Mouse (Mus musculus) liver, adult 2 months (tissue): ENCODE measurements around the gene Bcl2a1d. TPM values are rescaled to one million over a fixed set of nuclear protein-coding genes. Genes with fewer than 3 reads are reported as not detected.
"Not testable (repeated sequence)": the region's sequence is repeated elsewhere in the genome, so short reads cannot be mapped to it uniquely, and the experiment has no call there.

Source experiments
- DNase-seq: peaks from one replicate; pipeline ENCODE4 v3.0.0-alpha.2; 2011; ENCODE audit warnings: low read depth, low spot score; ENCODE audit errors: extremely low read depth
- H3K27ac ChIP-seq: fragments of 200-500 bp; replicated peaks from 2 replicates; pipeline ENCODE4 v1.5.1; 2012; ENCODE audit warnings: low read depth, mild to moderate bottlenecking, control low read depth, inconsistent platforms, low read length; ENCODE audit not compliant: insufficient read depth
- H3K27me3 ChIP-seq: fragments of 200-500 bp; 2 replicates; pipeline ENCODE4 v1.6.1; 2012; ENCODE audit warnings: mild to moderate bottlenecking, moderate library complexity, low read length, inconsistent platforms; ENCODE audit not compliant: control insufficient read depth, insufficient read depth
- H3K36me3 ChIP-seq: fragments of 200-500 bp; 2 replicates; pipeline ENCODE4 v1.6.1; 2012; ENCODE audit warnings: low read length, inconsistent platforms; ENCODE audit not compliant: control insufficient read depth, insufficient read depth
- H3K4me1 ChIP-seq: fragments of 200-500 bp; 2 replicates; pipeline ENCODE4 v1.6.1; 2011; ENCODE audit warnings: low read length; ENCODE audit not compliant: control insufficient read depth, insufficient read depth
- H3K4me3 ChIP-seq: fragments of 200-500 bp; 2 replicates; pipeline ENCODE4 v1.5.1; 2011; ENCODE audit warnings: low read depth, mild to moderate bottlenecking, control low read depth, low read length, moderate library complexity; ENCODE audit not compliant: insufficient read depth
- H3K79me2 ChIP-seq: fragments of 200-500 bp; 2 replicates; pipeline ENCODE4 v1.6.1; 2012; ENCODE audit warnings: inconsistent platforms, mild to moderate bottlenecking, low read length, moderate library complexity; ENCODE audit not compliant: control insufficient read depth, insufficient read depth
- H3K9ac ChIP-seq: fragments of 200-500 bp; 2 replicates; pipeline ENCODE4 v1.6.1; 2012; ENCODE audit warnings: low read depth, mild to moderate bottlenecking, control low read depth, inconsistent platforms, low read length
- CTCF ChIP-seq: fragments of 200-500 bp; IDR thresholded peaks from 2 replicates; pipeline ENCODE4 v1.5.1; 2011; ENCODE audit warnings: low read depth, low read length, control low read depth
- WGBS: fragments of 180-500 bp; shearing (Covaris S2); methylation state at CpG from one replicate; pipeline ENCODE4 v1.1.7; 2018; 5-methylcytosine and 5-hydroxymethylcytosine counted together
- polyA plus RNA-seq: library from polyadenylated mRNA; depleted of rRNA; stranded (reverse); fragments of >200 nt; gene quantifications from 2 replicates; pipeline ENCODE4 v1.2.3, GENCODE M21; 2012
- total RNA-seq: library from RNA; depleted of rRNA; stranded (reverse); fragments of >200 nt; gene quantifications from 2 replicates; pipeline ENCODE4 v1.2.3, GENCODE M21; 2014

Bcl2a1d gene
- total and polyA plus RNA-seq, 2 experiments: 0.74 to 0.92 TPM

DNA sequence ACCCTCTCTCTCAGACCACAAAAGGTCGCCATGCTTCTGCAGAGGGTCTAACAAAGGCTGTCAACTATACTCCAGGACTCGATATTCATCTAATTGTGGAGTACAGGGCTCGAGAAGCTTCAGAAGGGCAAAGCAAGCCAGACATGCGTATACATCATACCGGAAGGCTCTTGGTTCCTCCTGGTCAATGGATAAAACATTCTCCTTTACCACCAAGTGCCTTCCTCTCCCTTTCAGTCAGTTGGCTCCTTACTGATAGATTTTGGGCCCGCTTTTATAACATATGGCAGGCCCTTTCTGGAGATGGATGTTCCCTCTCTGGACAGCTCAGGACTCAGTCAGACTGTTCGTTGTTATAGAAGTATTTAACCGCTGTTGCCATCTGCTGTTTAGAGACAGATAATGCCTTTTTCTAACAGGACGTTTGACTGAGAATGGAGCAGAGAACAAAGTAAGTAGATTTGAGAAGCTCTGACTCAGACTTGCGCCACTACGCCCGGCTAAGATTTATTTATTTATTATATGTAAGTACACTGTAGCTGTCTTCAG lies 11.7 kb downstream of the Bcl2a1d start, which contains the start of gene Mthfsl:
TSS of gene Mthfsl (minus strand) at position 308 of the 549 bp plus-strand sequence.
- H3K27me3 ChIP-seq, H3K36me3 ChIP-seq, H3K4me1 ChIP-seq, H3K79me2 ChIP-seq: not testable (repeated sequence)
- Histone ChIP-seq H3K27ac (peak within 1 kb of the TSS; percentile 72), H3K9ac (peak within 1 kb of the TSS; percentile 69), H3K4me3 (peak within 1 kb of the TSS; percentile 54)
- peak; percentile 42 for DNase-seq
- 9% methylated on average over 11 of the region's 12 CpGs for WGBS
- TF ChIP-seq CTCF: 0 out of 2 replicates have a peak, but pooled peaks have one; percentile 4

DNA sequence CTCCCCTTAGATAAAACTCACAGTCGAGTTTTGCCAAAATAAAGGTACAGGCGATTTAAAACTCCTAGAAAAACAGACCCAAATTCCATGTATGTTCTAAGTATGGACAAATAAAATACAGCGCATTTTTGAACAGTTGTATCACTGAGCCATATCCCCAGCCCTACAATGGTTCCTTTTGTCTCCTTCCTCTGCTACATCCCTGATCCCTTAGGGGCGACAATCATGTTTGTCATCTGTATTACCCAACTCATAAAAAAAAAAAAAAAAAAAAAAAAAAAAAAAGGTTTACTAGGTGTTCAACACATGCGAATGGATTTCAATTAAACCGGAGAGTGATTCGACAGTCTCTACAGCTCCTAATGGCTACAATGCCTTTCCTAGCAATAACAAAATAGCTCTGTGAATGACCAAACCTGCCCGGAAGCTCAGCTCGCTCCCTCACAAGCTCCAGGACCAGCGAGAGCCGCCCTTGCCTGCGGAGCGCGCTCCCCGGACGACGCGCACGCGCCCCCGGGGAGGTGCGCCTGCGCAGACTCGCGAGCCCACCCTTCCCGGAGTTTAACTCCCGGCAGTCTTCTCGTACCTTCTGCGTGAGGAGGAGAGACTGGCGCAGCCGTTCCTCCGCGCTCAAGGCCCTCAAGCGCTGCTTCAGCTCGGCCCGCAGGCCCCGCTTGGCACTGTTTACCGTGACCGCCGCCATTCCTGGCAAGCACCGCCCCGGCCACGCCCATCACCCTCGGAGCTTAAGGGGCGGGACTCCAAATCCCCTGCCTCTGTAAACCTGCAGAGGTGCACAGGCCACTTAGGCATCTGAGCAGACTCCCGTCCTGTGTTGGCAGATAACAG lies 12.4 kb downstream of the Bcl2a1d start:
- 5% methylated on average over 8 of the region's 46 CpGs for WGBS
- H3K4me3 ChIP-seq: peak overlapping the region; percentile 54
- peak overlapping the region; percentile 72 for H3K27ac ChIP-seq
- not testable (repeated sequence) for H3K27me3 ChIP-seq, H3K4me1 ChIP-seq, H3K36me3 ChIP-seq, H3K79me2 ChIP-seq
- DNase-seq: peak; percentile 35
- peak overlapping the region; percentile 69 for H3K9ac ChIP-seq

DNA sequence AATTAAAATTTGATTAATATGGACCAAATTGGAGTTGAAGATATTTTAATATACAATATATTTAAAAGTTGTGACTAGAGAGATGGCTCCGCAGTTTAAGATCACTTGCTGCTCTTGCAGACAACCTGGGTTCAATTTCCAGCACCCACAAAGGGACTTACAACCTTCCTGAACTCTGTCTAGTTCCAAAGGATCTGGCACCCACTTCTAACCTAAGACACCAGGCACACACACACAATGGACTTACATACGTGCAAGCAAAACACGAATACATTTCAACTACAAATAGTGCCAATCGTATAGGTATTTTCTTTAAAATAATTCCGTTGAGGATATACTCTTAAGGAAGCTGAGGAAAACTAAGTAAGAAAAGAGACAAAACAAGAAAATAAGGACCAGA lies 13.1 kb downstream of the Bcl2a1d start:
- H3K27ac ChIP-seq, H3K9ac ChIP-seq, H3K79me2 ChIP-seq, H3K4me1 ChIP-seq, H3K27me3 ChIP-seq, H3K36me3 ChIP-seq, H3K4me3 ChIP-seq: not testable (repeated sequence)
- DNase-seq: peak; percentile 23
- WGBS: 51% methylated on average over 5 of the region's 5 CpGs

DNA sequence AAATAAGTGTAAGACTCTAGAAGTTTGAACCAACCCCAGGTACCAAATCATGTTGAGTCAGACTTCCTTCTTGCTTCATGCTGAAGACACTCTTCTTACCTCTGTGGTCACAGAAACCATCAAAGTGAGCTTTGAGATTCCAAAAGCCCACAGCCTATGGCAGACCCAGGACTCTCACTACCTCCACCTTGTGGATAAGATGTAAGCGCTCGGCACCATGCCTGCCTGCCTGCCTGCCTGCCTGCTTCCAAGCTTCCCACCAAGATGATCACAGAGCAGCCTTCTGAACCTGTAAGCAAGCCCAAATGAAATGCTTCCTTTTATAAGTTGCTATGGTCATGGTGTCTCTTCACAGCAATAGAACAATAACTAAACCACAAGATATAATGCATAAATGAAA lies 13.6 kb downstream of the Bcl2a1d start:
- WGBS: 30% methylated on average over 2 of the region's 2 CpGs
- DNase-seq, H3K36me3 ChIP-seq, H3K4me3 ChIP-seq, H3K4me1 ChIP-seq, H3K27ac ChIP-seq, H3K27me3 ChIP-seq, H3K9ac ChIP-seq, H3K79me2 ChIP-seq: not testable (repeated sequence)
- 0 out of 2 replicates have a peak, but pooled peaks have one; percentile 4 for TF ChIP-seq CTCF

DNA sequence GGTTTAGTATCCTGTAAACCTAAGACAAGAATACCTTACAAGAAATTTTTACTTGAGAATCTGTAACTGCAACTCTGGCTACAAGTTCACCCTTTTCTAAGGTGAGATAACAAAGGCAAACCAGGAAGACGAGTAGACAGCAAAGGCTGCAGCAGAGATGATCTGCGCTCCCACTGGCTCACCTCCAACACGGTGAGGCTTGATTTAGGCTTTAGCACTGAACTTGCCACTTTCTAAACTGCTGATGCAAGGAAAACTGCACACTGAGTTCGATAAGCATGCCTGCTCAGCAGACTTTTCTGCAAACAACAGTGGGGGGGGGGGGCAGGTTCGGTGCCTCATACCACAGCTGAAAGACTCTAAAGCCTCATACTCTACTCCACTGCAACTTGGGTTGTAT lies 17.2 kb downstream of the Bcl2a1d start:
- 5% methylated on average over 5 of the region's 5 CpGs for WGBS

DNA sequence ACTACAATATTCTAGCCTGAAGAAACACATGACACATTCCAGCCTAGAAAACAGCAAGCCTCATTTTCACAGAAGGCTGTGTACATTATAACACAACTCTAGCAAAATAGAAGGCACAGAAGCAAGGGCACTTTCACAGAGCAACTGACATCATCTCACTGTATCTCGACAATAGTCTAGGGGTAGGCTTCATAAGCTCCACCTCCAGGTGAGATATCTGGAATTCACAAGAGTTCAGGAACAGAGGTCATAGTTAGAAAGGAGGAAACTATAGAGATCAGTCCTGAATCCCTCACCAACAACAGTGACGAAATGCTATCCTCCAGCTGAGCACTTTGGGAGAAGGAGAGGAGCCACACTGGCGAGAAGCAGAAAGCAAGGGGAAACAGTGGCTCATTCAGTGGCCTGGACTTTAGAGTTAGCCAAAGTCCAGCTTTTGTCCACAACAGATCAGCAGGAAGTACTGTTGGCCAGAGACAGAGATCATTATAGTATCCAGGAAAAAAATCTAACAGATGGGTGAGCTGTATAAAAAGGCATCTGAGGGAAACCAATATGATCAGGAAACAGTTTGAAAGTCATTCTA lies 19.5 kb downstream of the Bcl2a1d start:
- not testable (repeated sequence) for H3K36me3 ChIP-seq, H3K79me2 ChIP-seq, H3K4me3 ChIP-seq, H3K27me3 ChIP-seq
- WGBS: 15% methylated on average over 3 of the region's 3 CpGs
- H3K27ac ChIP-seq: peak overlapping the region; percentile 92
- peak; percentile 94 for DNase-seq
- 0 out of 2 replicates have a peak overlapping the region, but pooled peaks have one; percentile 2 for H3K9ac ChIP-seq
- H3K4me1 ChIP-seq: peaks cover 14% of the 10 kb centered on the region; the same call in 1 of the 2 replicates

More for the DNA sequence above, 17.2 kb downstream of the Bcl2a1d start:
- not testable (repeated sequence) for H3K36me3 ChIP-seq, H3K4me3 ChIP-seq, H3K79me2 ChIP-seq, H3K27ac ChIP-seq, H3K27me3 ChIP-seq, H3K9ac ChIP-seq
- peak; percentile 77 for DNase-seq
- peaks cover 10% of the 10 kb centered on the region; the same call in 1 of the 2 replicates for H3K4me1 ChIP-seq

DNA sequence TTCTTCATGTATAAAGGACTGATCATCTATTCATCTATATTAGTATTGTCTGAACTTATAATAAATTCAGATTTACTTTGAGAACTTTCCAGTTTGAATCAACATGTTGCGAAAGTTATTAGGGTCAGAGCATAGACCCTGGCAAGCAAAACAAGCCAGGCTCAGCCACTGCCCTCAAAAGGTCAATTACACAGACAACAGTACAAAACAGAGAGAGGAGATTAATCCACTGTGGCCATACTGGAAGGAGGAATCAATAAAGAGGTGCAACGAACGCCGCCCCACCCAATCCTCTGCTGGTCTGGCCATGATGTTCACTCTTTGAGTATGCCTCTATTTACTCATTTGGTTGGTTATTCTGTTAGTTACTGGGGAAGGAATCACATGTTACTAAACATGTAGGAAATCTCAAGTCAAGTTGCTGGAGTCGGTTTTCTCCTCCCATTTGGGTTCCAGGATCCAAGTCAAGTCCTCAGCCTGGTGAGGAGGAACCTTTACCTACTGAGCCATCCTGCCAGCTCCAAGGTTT lies 20.7 kb downstream of the Bcl2a1d start:
- peak overlapping the region; percentile 84 for H3K27ac ChIP-seq
- DNase-seq: peak; percentile 83
- peaks cover 14% of the 10 kb centered on the region; the same call in 1 of the 2 replicates for H3K4me1 ChIP-seq
- H3K4me3 ChIP-seq, H3K79me2 ChIP-seq, H3K36me3 ChIP-seq, H3K9ac ChIP-seq, H3K27me3 ChIP-seq: not testable (repeated sequence)
- 25% methylated on average over 4 of the region's 5 CpGs for WGBS

DNA sequence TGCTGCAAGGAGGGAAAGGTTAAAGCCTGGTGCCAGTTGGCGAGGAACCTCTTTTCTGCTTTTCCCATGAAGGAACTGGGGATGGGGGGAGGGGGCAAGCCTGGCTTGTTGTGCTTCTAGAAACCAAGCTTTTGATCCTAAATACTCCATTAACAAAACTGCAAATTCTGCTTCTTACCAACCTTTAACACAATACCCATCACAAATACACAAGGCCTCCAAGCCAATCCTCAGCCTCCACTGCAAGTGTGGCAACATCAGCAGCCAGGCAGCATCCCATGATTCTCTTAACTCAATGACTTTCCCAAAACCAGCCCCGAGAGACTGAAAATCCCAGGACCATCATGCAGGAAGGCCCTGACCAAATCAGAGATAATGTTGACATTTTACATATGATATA lies 21.3 kb downstream of the Bcl2a1d start:
- not testable (repeated sequence) for H3K27me3 ChIP-seq, H3K9ac ChIP-seq, H3K4me3 ChIP-seq, H3K79me2 ChIP-seq, H3K36me3 ChIP-seq
- Histone ChIP-seq H3K27ac (peak overlapping the region; percentile 63), H3K4me1 (peaks cover 14% of the 10 kb centered on the region; the same call in 1 of the 2 replicates)
- WGBS: 31% methylated on average over 2 of the region's 2 CpGs
- peak; percentile 44 for DNase-seq
